Mouse (Mus musculus) midbrain, embryonic 15.5 days (tissue): Measurements from ENCODE around the gene Mcat. TPM values are rescaled to one million over a fixed set of nuclear protein-coding genes. Genes with fewer than 3 reads are reported as not detected.

Source experiments
- ATAC-seq: fragments of 200-750 bp; cut with Nextera tagmentation; replicated peaks from 2 replicates; pipeline ENCODE4 v1.8.0; 2017; ENCODE audit warnings: moderate TSS enrichment
- H3K27ac ChIP-seq: fragments of 300-500 bp; sonication (generic); 2 replicates; pipeline ENCODE4 v1.5.1; 2015; ENCODE audit warnings: mild to moderate bottlenecking, inconsistent platforms
- H3K27me3 ChIP-seq: fragments of 300-500 bp; sonication (generic); replicated peaks from 2 replicates; pipeline ENCODE4 v1.6.1; 2015; ENCODE audit warnings: inconsistent platforms
- H3K36me3 ChIP-seq: fragments of 300-500 bp; sonication (generic); replicated peaks from 2 replicates; pipeline ENCODE4 v1.6.1; 2015; ENCODE audit warnings: inconsistent platforms
- H3K4me1 ChIP-seq: fragments of 300-500 bp; sonication (generic); 2 replicates; pipeline ENCODE4 v1.6.1; 2015; ENCODE audit warnings: inconsistent platforms
- H3K4me2 ChIP-seq: fragments of 300-500 bp; sonication (generic); 2 replicates; pipeline ENCODE4 v1.6.1; 2015; ENCODE audit warnings: inconsistent platforms, mild to moderate bottlenecking, moderate library complexity
- H3K4me3 ChIP-seq: fragments of 300-500 bp; sonication (generic); 2 replicates; pipeline ENCODE4 v1.5.1; 2015; ENCODE audit warnings: mild to moderate bottlenecking, inconsistent platforms
- H3K9ac ChIP-seq: fragments of 300-500 bp; sonication (generic); 2 replicates; pipeline ENCODE4 v1.6.1; 2015; ENCODE audit warnings: mild to moderate bottlenecking, inconsistent platforms
- H3K9me3 ChIP-seq: fragments of 300-500 bp; sonication (generic); 2 replicates; pipeline ENCODE4 v1.6.1; 2016; ENCODE audit warnings: inconsistent platforms
- WGBS: fragments of 180-500 bp; shearing (Covaris S2); methylation state at CpG from one replicate; pipeline ENCODE4 v1.1.7; 2015; ENCODE audit warnings: mixed read lengths; 5-methylcytosine and 5-hydroxymethylcytosine counted together
- polyA plus RNA-seq: library from polyadenylated mRNA; unstranded; fragments of >200 nt; fragmentation: Nextera tagmentation; extraction: Ambion mirVana; gene quantifications from 2 replicates; pipeline ENCODE4 v1.2.1, GENCODE M21; 2015

Mcat gene
- polyA plus RNA-seq, 1 experiment from 2014 or later, result 33.5 TPM

GRCm38 (mm10) chr15:83573606-83574005, 10.0 kb upstream of the Mcat start:
- H3K27ac ChIP-seq, result no peak overlapping the region
- H3K9ac ChIP-seq, result no peak overlapping the region
- WGBS, result 94% methylated on average over 12 of the region's 12 CpGs
- no peaks in the 10 kb centered on the region for H3K4me1 ChIP-seq
- peaks cover 33% of the 10 kb centered on the region for H3K36me3 ChIP-seq
- no peaks in the 10 kb centered on the region for H3K27me3 ChIP-seq
- no peak overlapping the region for H3K4me2 ChIP-seq
- no peak for ATAC-seq
- H3K9me3 ChIP-seq, result no peaks in the 10 kb centered on the region
- no peak overlapping the region for H3K4me3 ChIP-seq

DNA sequence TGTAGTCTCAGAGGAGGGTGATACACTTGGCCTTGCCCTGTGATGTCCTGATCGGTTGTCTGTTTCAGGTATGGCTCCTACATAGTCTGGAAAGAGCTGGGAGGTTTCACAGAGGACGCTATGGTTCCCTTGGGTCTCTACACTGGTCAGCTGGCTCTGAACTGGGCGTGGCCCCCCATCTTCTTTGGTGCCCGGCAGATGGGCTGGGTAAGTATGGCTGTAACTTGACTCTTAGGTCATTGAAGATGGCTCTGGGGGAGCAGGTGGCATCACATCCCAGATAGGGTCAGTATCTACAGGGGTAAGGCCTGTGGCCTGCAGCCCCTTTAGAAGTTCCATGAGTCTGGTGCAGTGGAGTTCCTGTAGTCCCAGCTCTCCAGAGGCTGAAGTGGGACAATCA, 8.5 kb upstream of the Mcat start:
- no peak overlapping the region for H3K4me3 ChIP-seq
- no peak for ATAC-seq
- whole genome bisulfite sequencing, result 91% methylated on average over 4 of the region's 4 CpGs

DNA sequence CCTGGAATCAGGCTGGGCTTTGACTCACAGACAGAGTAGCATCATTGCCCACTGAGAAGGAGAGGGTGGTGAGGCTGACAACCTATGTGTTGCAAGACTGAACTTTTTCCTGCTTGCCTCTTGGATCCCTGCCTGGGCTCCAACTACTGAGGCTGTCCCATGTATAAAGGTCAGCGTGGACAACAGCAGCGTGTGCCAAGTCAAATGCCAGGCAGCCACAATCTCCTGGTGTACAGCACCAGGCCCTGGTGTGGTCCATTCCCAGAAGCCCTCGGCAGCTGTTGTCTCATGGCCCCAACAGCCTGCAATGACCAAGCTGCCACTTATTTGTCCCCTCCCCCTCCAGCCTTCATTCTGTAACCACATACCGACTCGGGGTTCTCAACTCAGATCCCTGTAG, 8.0 kb upstream of the Mcat start:
- Histone ChIP-seq H3K4me2 (no peak overlapping the region), H3K36me3 (peaks cover 20% of the 10 kb centered on the region), H3K27ac (no peak overlapping the region), H3K4me3 (no peak overlapping the region), H3K9me3 (no peaks in the 10 kb centered on the region), H3K9ac (no peak overlapping the region), H3K27me3 (no peaks in the 10 kb centered on the region), H3K4me1 (no peaks in the 10 kb centered on the region)
- no peak for ATAC-seq
- 89% methylated on average over 5 of the region's 5 CpGs for WGBS

More for the DNA sequence above, 8.5 kb upstream of the Mcat start:
- Histone ChIP-seq H3K27ac (no peak overlapping the region), H3K27me3 (no peaks in the 10 kb centered on the region), H3K4me2 (no peak overlapping the region), H3K9ac (no peak overlapping the region), H3K9me3 (no peaks in the 10 kb centered on the region), H3K36me3 (peaks cover 21% of the 10 kb centered on the region), H3K4me1 (no peaks in the 10 kb centered on the region)

- peaks cover 11% of the 10 kb centered on the region for H3K36me3 ChIP-seq
- no peak overlapping the region for H3K9ac ChIP-seq
- ATAC-seq, result no peak
- H3K4me3 ChIP-seq, result no peak overlapping the region
- no peak overlapping the region for H3K27ac ChIP-seq
- H3K9me3 ChIP-seq, result no peaks in the 10 kb centered on the region
- 68% methylated on average over 2 of the region's 2 CpGs for WGBS
- H3K27me3 ChIP-seq, result no peaks in the 10 kb centered on the region
- no peaks in the 10 kb centered on the region for H3K4me1 ChIP-seq
- no peak overlapping the region for H3K4me2 ChIP-seq
These were observed 7.1 kb upstream of the Mcat start for GRCm38 (mm10) chr15:83570641-83571040.

DNA sequence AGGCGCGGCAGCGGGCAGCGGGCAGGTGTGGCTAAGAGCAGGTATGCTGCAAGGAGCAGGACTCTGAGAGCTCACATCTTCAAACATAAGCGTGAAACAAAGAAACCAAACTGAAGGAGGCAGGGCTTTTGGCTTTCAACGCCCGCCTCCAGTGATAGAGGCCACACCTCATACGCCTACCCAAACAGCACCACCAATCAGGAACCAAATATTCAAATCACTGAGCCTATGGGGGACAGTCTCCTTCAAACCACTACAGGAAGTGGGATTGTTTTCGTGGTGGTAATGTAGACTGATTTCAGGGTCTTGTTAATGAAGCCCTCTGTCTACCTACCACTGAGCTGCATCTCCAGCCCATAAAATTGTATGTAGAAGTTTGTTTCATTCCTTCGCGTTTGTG, 6.1 kb upstream of the Mcat start:
- no peak overlapping the region for H3K4me3 ChIP-seq
- 67% methylated on average over 11 of the region's 11 CpGs for WGBS
- no peak for ATAC-seq
- no peaks in the 10 kb centered on the region for H3K27me3 ChIP-seq
- H3K4me2 ChIP-seq, result no peak overlapping the region
- H3K27ac ChIP-seq, result no peak overlapping the region
- H3K36me3 ChIP-seq, result peaks cover 3% of the 10 kb centered on the region; the same call in 1 of the 2 replicates
- H3K9ac ChIP-seq, result no peak overlapping the region
- no peaks in the 10 kb centered on the region for H3K4me1 ChIP-seq
- no peaks in the 10 kb centered on the region for H3K9me3 ChIP-seq

- no peak overlapping the region for H3K27ac ChIP-seq
- H3K9me3 ChIP-seq, result no peaks in the 10 kb centered on the region
- 92% methylated on average over 5 of the region's 5 CpGs for WGBS
- no peak overlapping the region for H3K4me3 ChIP-seq
- H3K9ac ChIP-seq, result no peak overlapping the region
- H3K27me3 ChIP-seq, result peaks cover 4% of the 10 kb centered on the region
- H3K4me1 ChIP-seq, result peaks cover 10% of the 10 kb centered on the region
- no peak overlapping the region for H3K4me2 ChIP-seq
- no peak for ATAC-seq
- H3K36me3 ChIP-seq, result no peaks in the 10 kb centered on the region
These were observed 5.0 kb upstream of the Mcat start for GRCm38 (mm10) chr15:83568544-83568943.

DNA sequence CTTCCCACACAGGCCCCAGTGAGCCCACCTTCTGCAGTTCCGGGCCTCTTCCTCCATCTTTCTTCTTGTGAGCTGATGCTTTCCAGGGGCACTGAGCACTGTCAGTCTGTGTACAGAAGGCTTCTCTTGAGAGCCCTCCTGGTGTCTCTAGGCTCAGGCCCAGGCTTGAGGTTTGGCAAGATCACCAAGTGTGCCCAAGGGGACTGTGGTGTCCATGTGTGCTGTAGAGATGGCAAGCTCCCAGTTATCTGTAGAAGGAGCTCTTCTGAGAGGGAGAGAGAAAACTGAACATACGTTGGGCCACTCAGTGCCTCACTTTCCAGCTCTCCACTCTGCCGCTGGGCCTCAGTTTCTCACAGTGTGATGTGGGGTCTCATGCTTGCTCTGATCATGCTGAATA, 4.1 kb upstream of the Mcat start:
- no peak for ATAC-seq

GRCm38 (mm10) chr15:83566006-83566405, 2.4 kb upstream of the Mcat start:
- ATAC-seq, result no peak
- H3K9me3 ChIP-seq, result no peaks in the 10 kb centered on the region
- H3K4me1 ChIP-seq, result peaks cover 19% of the 10 kb centered on the region
- H3K4me3 ChIP-seq, result no peak overlapping the region
- no peaks in the 10 kb centered on the region for H3K36me3 ChIP-seq
- WGBS, result 81% methylated on average over 5 of the region's 5 CpGs
- no peak overlapping the region for H3K4me2 ChIP-seq
- peaks cover 14% of the 10 kb centered on the region for H3K27me3 ChIP-seq
- no peak overlapping the region for H3K9ac ChIP-seq
- no peak overlapping the region for H3K27ac ChIP-seq

More for the DNA sequence above, 4.1 kb upstream of the Mcat start:
- H3K4me1 ChIP-seq, result peaks cover 18% of the 10 kb centered on the region
- H3K4me2 ChIP-seq, result no peak overlapping the region
- H3K36me3 ChIP-seq, result no peaks in the 10 kb centered on the region
- H3K4me3 ChIP-seq, result no peak overlapping the region
- no peak overlapping the region for H3K27ac ChIP-seq
- no peak overlapping the region for H3K9ac ChIP-seq
- peaks cover 7% of the 10 kb centered on the region for H3K27me3 ChIP-seq
- H3K9me3 ChIP-seq, result no peaks in the 10 kb centered on the region
- WGBS, result 86% methylated on average over 3 of the region's 3 CpGs

DNA sequence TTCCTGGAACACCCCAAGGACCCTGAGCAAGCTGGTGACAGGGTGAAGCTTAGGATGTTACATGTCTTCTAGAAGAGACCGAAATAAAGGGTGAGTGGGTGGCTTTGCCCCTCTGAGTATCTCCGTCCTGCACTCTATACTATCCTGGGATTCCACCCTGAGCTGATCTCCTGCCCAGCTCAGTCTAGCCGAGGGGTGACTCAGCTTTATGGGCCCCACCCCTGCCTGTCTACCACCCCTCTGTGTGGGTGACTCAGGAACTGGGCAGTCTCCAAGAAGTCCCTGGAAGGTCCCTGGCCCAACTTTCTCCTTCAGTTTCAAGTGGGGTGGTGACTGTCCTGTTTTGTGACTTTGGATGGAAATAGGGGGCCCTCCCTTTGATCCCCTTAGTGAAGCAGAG, 1.8 kb upstream of the Mcat start:
- no peaks in the 10 kb centered on the region for H3K9me3 ChIP-seq
- no peak for ATAC-seq

GRCm38 (mm10) chr15:83563857-83564651, 467 bp upstream of the Mcat start:
- Histone ChIP-seq H3K4me2 (peak overlapping the region; percentile 59), H3K9ac (no peak overlapping the region), H3K4me1 (peaks cover 19% of the 10 kb centered on the region), H3K4me3 (peak overlapping the region; percentile 30), H3K27me3 (peaks cover 14% of the 10 kb centered on the region), H3K36me3 (no peaks in the 10 kb centered on the region), H3K27ac (no peak overlapping the region), H3K9me3 (no peaks in the 10 kb centered on the region)
- ATAC-seq, result no peak
- WGBS, result 2% methylated on average over 27 of the region's 27 CpGs

More for the DNA sequence above, 1.8 kb upstream of the Mcat start:
- no peaks in the 10 kb centered on the region for H3K36me3 ChIP-seq
- peaks cover 19% of the 10 kb centered on the region for H3K4me1 ChIP-seq
- no peak overlapping the region for H3K27ac ChIP-seq
- H3K4me3 ChIP-seq, result no peak overlapping the region
- peaks cover 14% of the 10 kb centered on the region for H3K27me3 ChIP-seq
- 84% methylated on average over 3 of the region's 3 CpGs for WGBS
- H3K9ac ChIP-seq, result no peak overlapping the region
- no peak overlapping the region for H3K4me2 ChIP-seq

- no peak overlapping the region for H3K27ac ChIP-seq
- peaks cover 14% of the 10 kb centered on the region for H3K27me3 ChIP-seq
- 33% methylated on average over 15 of the region's 15 CpGs for WGBS
- H3K9ac ChIP-seq, result no peak overlapping the region
- peaks cover 19% of the 10 kb centered on the region for H3K4me1 ChIP-seq
- H3K4me2 ChIP-seq, result peak overlapping the region; percentile 59
- no peaks in the 10 kb centered on the region for H3K36me3 ChIP-seq
- no peak overlapping the region for H3K4me3 ChIP-seq
- ATAC-seq, result no peak
- H3K9me3 ChIP-seq, result no peaks in the 10 kb centered on the region
These were observed 839 bp downstream of the Mcat start for GRCm38 (mm10) chr15:83562626-83563270.

DNA sequence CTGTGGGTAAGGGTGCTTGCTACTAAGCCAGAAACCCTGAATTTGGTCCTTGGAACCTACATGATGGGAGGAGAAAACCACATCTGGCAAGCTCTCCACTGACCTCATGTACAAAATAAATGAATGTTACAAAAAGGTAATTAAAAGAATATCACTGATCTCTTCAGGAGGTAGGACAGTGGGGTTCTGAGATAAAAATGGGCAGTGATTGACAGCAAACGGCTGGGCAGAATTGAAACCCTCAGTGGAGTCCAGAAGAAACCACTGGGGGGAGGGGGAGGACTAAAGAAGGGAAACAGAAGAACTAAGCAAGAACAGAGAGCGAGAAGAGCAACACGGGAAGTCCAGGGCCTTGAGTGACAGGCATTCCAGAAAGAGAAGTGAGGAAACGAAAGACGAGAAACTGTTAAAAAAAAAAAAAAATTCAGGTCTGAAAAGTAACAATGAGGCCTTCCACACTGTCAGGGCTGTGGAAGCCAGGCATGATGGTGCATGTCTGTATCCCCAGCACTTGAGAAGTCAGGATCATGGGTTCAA, 2.6 kb downstream of the Mcat start:
- Histone ChIP-seq H3K36me3 (no peaks in the 10 kb centered on the region), H3K4me2 (no peak overlapping the region), H3K4me1 (peaks cover 19% of the 10 kb centered on the region), H3K27me3 (peaks cover 14% of the 10 kb centered on the region), H3K27ac (no peak overlapping the region), H3K9ac (no peak overlapping the region), H3K9me3 (no peaks in the 10 kb centered on the region), H3K4me3 (no peak overlapping the region)
- no peak for ATAC-seq
- 65% methylated on average over 5 of the region's 5 CpGs for WGBS
